Mouse (Mus musculus) induced T-regulatory cell, adult 2 months (primary cell): ENCODE measurements around the gene Acpp.
"Not testable (repeated sequence)": the region's sequence is repeated elsewhere in the genome, so short reads cannot be mapped to it uniquely, and the experiment has no call there.

ENCODE experiments used
- DNase-seq: peaks from one replicate; pipeline ENCODE4 v3.0.0-alpha.2; 2012; ENCODE audit warnings: low read depth

Acpp gene

DNA sequence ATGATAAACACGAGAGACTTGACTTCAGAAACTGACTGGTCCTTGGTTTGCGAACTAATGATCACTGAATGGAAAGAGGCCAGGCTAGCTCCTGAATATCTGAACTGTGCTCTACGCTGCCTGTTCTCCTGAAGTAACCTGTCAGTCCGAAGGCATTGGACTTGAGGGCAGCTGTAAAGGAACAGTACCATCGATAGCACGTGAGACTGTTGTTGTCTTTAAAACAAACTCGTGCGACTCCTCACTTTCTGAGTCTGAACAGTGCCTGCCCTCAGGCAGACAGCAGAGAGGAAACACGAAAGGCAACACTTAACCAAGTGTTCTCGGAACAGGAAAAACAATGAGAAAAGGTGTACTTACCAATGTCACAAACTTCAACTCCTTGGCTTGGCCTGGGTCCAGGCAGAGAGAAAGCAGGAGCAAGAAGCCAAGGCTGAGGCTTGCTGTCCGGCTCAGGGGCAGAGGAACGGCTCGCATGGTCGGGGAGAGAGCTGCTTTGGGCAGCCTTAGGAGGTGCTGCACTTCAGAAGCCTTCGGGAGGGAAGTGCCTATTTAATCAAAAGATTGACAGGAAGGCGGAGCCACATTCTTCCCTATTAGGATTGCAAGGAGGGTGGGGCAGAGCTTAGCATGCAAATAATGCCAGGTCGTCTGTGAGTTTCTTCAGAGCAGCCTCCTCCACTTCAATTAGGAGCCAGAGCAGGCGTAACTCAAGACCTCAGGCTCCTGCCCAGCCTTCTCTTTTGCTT is at the start of gene Acpp:
Gene Acpp (minus strand): TSS at position 566 of the 749 bp plus-strand sequence.
- DNase-seq = peak; percentile 46

DNA sequence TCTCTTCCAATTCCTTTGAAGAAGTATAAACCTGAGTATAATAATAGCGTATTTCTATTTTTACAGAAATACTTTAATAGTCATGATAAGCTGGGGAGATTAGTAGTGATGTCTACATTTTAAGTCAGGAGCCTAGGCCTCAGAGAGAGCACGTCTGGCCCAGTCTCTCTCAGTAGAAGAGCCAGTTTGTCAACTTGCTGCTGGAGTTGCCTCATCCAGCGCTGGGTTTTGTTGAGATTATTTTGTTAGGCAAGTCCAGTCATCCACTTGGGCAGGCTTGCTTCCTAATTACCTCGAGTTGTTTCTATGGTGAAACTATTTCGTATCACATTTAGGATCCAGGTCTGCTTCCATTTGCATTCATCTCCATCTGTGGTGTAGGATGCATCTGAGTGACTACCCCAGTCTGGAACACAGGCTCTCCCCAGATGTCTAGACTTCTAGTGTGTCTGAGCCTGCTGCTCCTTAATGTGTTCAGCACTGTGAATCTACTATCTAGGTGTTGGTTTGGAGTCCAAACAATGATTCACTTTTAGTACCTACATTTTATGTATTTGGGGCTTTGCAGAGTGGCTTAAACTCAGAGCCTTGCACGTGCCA is 45.1 kb upstream of the Acpp start:
- DNase-seq = no peak

DNA sequence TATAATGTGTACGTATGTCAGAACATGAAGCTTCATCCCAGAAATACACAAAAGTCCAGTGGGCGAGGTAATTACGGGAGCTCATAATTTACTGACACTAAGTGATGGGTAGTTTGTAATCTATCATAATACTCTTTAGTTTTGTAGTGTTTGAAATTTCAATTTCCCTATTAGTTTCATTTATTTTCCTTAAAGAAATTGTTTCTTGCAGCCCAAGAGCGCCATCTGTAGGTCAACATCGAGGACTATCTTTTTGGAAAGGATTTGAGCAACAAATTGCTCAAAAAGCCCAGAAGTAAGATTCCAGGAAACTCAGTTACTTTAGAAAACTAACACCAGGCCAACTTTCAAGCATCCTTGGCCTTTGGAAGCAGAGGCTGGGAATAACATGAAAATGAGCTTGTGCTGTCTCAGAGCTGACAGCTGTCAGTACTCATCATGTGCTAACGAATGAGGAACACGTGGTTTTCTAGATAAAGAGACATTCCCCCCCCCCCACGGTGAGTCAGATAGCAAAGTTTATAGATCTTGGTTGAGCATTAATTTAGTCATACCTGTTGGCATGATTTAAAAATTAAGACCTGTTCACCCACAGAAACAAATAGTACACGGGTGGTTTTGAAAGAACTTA is 42.1 kb upstream of the Acpp start:
- DNase-seq = peak; percentile 48

DNA sequence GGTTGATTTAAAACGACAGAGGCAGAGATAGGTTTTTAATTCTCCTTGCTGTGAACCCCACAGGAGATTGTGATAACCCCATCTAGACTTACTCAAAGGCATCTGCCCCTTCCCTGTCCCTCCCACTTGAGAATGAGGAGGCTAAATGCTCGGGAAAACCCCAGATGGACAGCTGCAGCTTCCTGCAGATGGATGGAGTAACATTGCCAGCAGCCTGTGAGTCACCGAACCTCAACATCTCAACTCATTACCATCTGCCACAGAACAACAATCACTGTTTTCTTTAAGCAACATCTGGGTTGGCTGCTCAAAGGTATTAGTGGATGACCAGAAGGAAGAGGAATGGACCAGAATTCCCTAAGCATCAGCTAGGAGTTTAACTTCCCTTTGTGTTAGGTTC is 38.0 kb upstream of the Acpp start:
- no peak for DNase-seq

DNA sequence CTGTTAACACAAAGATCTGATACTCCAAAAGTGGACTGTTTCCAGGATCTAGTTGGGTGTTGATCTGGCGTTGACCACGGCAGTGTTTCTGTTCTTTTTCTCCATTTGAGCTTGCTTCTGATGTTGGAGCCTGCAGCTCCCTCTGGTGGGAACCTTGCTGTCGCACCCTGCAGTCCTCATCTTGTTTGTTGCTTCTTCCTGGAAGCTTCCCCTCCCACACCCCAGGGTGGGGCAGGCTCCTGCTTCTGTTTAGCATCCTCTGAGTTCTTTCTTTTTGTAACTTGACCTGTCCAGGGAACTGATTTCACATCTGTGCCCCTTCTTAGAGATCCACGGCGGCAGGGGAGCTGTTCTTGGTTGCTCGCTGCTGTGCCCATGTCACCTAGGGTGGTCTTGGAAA is 35.7 kb upstream of the Acpp start:
- peak; percentile 31 for DNase-seq

DNA sequence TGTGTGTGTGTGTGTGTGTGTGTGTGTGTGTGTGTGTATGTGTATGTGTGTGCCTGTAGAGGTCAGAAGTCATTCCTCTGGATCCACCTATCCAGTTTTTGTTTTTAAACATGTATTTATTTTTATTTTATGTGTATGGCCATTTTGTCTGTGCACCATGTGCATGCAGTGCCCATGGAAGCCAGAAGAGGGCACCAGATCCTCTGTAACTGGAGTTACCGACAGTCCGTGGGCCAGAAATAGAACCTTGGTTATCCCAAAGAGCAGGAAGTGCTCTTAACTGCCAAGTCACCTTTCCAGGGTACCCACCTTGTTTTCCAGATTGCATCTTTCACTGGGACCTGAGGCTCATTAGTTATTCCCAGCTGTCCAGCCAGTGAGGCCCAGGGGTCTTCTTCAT is 29.4 kb upstream of the Acpp start:
- DNase-seq = no peak

DNA sequence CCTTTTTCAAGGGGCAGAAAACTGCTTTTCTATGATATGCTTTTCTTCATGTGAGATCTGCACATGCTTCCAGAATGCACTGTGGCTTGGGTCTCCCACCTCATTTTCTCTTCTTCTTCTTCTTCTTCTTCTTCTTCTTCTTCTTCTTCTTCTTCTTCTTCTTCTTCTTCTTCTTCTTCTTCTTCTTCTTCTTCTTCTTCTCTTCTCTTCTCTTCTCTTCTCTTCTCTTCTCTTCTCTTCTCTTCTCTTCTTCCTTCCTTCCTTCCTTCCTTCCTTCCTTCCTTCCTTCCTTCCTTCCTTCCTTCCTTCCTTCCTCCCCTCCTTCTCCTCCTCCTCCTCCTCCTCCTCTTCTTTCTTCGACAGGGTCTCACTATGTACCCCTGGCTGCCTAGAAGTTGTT is 24.4 kb upstream of the Acpp start:
- DNase-seq = not testable (repeated sequence)

DNA sequence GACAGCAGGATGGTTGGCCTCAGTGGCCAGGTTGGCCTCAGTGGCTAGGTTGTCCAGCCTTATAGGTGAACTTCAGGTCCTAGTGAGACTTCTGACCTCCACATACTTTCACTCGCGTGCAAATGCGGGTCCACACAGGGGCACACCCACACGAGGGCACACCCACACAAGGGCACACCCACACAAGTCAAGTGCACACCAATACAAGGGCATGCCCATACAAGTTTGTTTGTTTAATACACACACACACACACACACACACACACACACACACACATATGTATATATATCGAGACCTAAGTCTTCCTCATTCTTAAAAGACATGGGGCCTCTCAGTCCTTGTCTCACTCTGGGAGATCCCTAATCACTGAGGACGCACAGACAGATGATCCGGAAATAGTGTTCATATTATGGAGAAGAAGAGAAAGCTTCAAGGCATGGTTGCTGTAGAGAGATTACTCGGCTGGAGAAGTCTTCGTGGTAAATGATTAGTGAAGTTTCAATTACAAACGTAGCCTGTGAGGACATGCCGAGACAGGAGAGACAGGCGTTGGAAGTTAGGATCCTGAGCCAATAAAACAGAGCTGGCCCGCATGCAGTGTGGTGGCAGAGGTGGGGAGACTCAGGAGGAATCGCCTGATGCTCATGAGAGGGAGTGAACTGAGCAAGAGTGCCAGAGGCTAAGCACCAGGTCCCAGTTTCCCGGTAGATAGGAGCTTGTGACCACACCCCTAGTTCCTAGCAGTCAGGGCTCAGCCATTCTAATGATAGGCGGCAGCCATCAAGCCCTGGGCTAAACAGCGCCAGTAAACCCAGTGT is 23.7 kb upstream of the Acpp start:
- DNase-seq = no peak

DNA sequence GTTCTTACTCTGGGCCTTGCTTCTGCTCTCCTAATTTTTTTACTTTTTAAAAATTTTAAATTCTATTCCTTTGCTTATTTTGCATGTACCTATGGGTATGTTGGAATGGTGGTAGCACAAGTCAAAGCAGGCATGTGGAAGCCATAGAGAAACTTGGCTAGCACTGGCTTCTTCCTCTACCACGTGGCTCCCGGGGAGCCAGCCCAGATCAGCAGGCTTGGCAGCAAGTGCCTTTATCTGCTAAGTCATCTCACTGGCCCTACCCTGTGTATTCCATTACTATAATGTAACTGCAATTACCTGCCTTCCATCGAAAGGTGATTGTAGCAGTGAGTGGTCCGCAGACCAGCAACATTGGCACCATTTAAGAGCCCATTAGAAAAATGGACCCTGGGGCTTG is 22.8 kb upstream of the Acpp start:
- DNase-seq = no peak

DNA sequence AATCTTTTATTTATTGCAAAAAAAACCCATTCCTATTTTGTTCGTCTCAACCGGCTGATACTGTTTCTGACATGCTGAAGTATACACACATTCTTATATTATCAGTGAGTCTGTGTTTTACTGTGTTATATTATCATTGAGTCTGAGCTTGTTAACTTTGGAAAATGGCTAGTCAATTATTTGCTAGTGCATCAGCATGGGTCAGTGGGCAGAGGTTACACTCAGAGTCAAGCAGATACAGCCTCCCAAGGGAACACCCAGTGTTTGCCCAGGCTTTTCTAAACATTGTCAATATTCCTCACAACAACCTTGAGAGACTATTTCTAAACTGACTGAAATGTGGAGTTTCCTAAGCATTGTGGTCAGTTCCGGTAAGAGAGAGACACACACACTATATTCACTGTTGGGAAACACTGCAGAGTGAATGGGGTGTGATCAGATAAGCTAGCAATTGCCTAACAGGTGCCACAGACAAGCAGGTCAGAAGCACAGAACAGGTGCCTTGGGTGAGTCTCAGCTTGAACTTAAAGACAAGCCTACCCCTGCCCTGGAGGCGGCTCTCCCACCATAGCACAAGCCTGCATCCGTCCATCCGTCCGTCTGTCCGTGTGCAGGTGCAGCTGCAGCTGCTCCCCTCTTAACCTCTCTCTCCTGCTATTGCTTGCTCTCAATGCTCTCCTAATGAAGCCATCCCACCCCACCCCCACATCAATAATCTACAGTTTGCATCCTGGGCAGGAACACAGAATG is 18.1 kb upstream of the Acpp start:
- no peak for DNase-seq

DNA sequence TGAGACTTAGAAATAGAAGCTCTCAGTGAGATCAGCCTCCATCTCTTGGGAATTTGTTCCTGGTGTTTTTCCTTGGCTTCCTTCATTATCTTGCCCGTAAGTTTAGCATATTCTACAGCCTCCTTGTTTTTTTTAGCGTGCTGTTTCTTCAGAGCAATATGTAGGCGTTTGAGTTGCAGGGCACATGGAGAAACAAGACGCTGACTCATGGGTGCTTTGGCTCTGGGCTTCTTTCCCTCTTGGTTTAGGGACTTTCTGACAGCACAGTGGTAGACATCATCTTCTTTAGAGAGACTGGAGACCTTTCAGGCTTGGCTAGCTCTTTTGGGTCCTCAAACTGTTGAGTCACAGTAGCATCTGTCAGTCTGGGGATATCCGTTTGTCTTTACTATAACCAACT is 6.6 kb upstream of the Acpp start:
- no peak for DNase-seq

DNA sequence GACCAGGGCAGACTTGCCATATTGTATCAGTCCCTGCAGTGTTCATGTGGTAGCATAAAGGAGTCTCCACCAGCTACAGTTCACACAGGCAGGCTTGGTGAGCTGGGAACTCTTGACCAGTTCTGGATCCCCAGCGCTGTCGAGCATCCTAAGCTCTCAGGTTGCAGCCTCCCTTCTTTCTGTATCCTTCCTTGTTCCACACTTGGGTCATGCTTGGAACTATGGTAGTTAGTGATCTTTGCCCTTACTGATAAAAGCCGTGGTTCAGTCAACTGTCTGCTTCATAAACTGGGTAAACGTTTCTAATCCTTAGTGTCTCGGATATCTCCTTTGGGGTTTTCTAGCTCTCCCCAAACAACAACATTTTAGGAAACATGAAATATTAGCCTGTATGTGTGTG is 1.9 kb upstream of the Acpp start:
- DNase-seq = no peak

DNA sequence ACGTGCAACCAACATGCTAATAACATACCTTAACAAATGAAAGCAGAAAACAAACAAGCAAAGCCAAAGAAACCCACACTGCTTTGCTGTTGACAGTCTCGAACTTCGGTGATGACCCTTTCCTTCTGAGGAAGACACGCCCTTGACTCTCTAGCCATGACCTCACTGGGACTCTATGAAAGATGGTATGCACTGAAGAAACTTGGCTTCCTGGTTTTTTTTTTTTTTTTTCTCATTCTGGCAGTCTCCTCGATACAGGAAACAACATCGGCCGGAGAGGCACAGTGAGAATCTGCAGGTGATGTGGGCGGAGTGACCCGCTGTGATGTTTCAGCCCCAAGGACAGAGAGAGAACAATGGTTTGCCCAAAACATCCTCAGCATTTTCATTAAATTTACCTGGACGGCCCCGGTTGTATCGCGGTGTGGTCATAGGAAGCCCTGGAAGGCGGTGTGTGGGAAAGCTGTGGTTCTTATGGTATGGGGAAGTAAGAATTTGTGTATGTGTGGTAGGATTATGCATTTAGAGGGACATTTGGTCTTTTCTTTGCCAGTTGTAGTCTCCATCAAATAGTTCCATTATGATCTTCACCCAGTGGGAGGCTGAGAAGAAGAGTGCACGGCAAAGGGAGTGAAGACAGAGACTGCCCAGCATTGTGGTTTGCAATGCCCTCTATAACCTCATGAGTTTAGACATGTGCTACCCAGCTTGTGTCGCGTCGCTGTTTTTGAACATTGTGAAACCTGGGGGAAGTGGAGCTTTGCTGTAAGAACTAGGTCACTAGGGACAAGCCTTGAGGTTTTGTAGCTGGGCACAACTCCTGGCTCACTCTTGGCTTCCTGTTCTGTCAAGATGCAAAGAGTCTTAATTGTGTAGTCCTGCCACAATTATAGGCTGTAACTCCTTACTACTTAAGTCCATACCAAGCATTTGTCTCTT is 1.2 kb upstream of the Acpp start:
- DNase-seq = peak; percentile 9

DNA sequence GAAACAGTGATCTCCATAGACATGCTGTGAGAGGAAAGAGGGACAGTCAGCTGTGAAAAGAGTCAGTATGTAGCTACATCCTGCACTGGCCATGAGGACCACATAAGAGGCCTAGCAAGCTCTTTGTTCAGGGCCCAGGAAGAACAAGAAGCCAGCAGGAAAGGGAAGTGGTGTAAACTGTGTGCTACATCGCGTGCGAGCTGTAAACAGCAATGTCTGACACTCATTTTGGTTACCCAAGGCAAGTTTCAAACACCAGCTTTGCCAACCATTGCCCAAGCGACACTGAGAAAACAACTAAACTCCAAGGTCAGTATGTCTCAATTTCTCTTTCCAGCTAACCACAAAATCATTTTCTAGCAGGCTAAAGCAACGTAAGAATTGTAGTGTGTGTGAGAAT is 6.2 kb downstream of the Acpp start:
- DNase-seq = peak; percentile 3

DNA sequence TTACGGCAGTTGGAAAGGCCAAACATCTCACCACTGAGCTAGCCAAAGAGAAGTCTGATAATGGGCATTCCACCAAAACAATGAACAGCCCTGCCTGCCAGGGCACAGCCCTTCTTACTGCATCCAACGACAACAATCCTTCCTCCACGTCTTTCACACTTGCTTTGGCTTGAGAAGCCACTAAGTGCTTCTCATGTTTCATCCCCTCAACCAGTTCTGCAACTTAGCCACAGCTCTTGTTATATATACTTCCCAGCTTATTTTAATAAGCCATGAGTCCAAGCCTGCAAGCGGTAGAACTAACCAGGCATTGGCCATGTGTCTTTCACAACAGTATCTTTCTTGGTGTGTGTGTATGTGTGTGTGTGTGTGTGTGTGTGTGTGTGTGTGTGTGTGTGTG is 8.9 kb downstream of the Acpp start:
- no peak for DNase-seq

DNA sequence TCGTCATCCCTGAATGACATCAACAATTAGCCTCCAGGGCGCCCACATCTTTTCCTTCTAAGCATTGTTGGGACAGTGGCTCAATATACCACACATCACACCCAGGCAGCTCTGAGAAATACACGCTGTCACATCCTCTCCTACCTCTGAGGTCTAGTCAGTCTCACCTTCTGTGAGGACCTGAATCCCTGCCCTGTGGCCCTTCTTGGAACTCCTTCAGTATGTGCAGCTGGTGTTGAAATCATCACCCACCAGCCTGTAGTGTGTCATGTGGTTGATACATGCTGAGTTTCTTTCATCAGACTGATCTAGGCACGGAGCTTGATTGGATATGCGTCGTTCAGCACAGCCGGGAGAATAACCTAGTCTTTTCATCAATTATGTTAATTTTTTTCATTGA is 16.0 kb downstream of the Acpp start:
- no peak for DNase-seq

DNA sequence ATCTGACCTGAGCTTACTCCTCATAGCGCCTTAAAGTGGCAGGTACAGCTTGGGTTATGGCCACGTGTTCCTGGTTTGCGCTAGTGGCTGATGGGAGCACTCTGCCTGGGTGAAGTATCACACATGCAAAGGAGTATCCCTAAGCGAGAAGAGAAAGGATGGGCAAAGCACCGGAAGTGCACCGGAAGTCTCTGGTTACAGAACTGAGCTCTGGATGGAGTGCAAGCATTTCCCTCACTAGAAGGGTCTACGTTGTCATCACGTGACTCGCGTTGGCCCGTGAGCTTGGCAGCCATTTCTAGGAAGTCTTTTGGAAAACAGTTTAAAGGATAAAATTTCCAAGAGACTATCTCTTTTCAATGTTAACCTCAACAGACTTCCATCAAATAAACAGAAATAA is 21.2 kb downstream of the Acpp start:
- no peak for DNase-seq

DNA sequence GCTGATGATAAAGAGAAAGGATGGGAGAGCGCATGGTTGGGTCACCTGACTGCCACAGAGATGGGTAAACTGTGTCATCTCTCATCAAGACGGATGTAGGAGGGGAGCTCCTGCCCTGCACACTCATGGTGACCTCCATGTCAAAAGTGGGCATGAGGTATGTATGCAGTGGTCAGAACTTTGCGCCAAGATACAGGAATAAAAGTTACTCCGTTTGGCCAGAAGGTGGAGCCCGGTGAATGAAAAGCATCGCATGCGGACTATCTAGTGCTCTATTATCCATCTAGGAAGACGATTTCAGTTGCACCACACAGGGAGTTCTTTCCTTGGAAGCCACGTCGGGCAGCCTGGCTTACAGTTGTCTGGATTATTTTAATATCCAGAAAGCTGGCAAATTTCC is 22.0 kb downstream of the Acpp start:
- DNase-seq = peak; percentile 13

DNA sequence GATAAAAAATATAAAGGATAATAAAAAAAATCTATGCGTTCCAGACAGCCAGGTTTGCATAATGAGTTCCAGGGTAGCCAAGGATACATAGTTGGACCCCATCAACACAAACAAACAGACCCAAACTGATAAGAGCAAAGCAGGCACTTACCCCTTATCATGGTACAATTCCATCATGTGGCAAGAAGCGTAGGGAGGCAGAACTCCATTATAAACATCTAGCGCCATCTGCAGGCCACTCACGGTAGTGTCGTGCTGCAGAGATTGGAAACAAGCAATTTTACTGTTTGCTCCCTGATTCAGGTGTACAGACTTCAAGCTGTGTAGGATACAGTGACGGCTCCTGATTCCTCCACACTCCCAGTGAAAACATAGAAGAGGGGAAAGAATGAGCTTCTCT is 30.8 kb downstream of the Acpp start:
- DNase-seq = peak; percentile 77

DNA sequence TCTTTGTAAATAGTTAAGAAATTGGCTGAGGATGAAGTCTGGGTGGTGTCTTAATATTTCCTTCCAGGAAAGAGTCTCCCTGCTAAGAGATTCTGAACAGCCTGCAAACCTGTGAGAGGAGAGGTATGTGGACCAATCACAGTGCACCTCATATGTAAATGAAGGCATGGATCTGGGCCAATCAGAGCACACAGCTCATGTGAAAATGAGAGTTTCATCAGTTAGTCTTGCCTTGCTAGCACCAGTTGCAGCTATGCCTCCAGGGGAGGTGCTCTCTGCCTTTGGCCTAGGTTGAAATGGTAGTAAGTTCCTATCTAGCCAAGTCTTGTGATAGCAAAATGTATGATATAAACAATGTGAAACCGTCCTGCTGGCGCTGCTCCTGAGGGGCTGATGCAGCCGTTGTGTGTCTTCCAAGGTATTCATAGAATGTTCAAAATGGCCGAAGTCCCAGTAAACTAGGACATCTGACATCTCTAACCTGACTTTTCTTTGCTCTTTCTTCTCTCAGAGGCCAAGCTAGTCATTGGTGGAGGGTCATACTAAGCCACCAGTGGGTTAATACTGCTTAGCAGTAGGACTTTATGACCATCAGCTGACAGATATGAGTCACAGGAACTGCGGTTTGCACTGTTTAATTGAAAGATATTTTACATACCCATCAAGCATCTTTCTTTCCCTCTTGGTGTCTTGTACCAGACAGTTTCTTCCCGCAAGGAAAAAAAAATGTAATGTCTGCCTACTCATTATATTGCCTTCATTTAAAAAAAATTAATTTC is 32.0 kb downstream of the Acpp start:
- DNase-seq = peak; percentile 7
